Mouse (Mus musculus) bone marrow macrophage, adult 2 months (primary cell): ENCODE measurements around the gene Kif18a.

Source experiments
- CTCF ChIP-seq: IDR thresholded peaks from 2 replicates; pipeline ENCODE4 v1.5.1; 2012; ENCODE audit warnings: low read depth, mild to moderate bottlenecking, low read length, moderate library complexity
- POLR2A ChIP-seq: IDR thresholded peaks from 2 replicates; pipeline ENCODE4 v1.6.1; 2012; ENCODE audit warnings: mild to moderate bottlenecking, low read depth, low read length, borderline replicate concordance

GRCm38 (mm10) chr2:109303638-109304037 is 23.1 kb downstream of the Kif18a start:
- no peak for TF ChIP-seq CTCF
- no peak for TF ChIP-seq POLR2A
